Mouse (Mus musculus): ENCODE measurements at regions not wholly inside any gene's neighbourhood (a gene's known extent, or its start where the extent isn't known, plus 50 kb on each side); places are given as distances from the start of the nearest gene placed in this dataset.

DNA sequence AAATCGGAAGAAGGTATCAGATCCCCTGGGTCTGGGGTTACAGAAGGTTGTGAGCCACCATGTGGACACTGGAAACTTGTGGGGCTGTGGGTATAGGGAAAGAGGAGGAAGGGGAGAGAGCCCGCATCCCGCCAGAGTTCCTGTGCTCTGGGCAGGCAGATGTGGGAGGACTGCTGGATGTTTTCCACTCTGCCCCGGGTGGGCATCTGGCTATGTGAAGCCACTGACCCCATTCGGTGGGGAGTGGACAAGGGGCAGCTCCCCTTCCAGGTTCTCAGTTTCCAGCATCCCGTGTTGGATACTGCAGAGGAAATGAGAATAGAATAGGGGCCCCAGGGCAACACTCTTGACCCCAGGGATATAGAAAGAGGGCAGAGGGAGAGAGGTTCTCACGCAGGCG lies 72.1 kb upstream of the Lgalsl start:
- TF ChIP-seq CTCF (IDR thresholded peaks at IDR 0.05; ENCODE audit: borderline replicate concordance, extremely low read depth, insufficient read depth, insufficient read length) (no peak), POLR2A (IDR thresholded peaks at IDR 0.05; ENCODE audit: borderline replicate concordance, extremely low read depth, insufficient read depth, insufficient read length, poor library complexity, severe bottlenecking) (no peak)
